Mouse (Mus musculus) cerebellum, adult 2 months (tissue): ENCODE data around the gene Svs5. TPM values are rescaled to one million over a fixed set of nuclear protein-coding genes. Genes with fewer than 3 reads are reported as not detected.
"Not testable (repeated sequence)": the region's sequence is repeated elsewhere in the genome, so short reads cannot be mapped to it uniquely, and the experiment has no call there.

Experiments
- DNase-seq, 2 experiments: peaks; one replicate each; pipeline ENCODE4 v3.0.0; 2021
- H3K27ac ChIP-seq: fragments of 200-500 bp; 2 replicates; pipeline ENCODE4 v1.5.1; 2012; ENCODE audit warnings: low read length, control low read depth, inconsistent platforms; ENCODE audit not compliant: insufficient read depth
- H3K27me3 ChIP-seq: fragments of 200-500 bp; 2 replicates; pipeline ENCODE4 v1.6.1; 2012; ENCODE audit warnings: inconsistent platforms, mild to moderate bottlenecking, low read length, moderate library complexity; ENCODE audit not compliant: control insufficient read depth, insufficient read depth
- H3K4me1 ChIP-seq: fragments of 200-500 bp; 2 replicates; pipeline ENCODE4 v1.6.1; 2011; ENCODE audit warnings: low read length; ENCODE audit not compliant: control insufficient read depth, insufficient read depth
- H3K4me3 ChIP-seq: fragments of 200-500 bp; replicated peaks from 2 replicates; pipeline ENCODE3; 2011; ENCODE audit warnings: mild to moderate bottlenecking, low read depth, low read length, control low read depth; ENCODE audit not compliant: insufficient read depth
- CTCF ChIP-seq: fragments of 200-500 bp; IDR thresholded peaks from 2 replicates; pipeline ENCODE4 v1.5.1; 2011; ENCODE audit warnings: low read depth, mild to moderate bottlenecking, control low read depth, low read length, moderate library complexity, borderline replicate concordance; ENCODE audit not compliant: insufficient read depth
- POLR2A ChIP-seq: fragments of 200-500 bp; IDR thresholded peaks from 2 replicates; pipeline ENCODE4 v1.6.1; 2011; ENCODE audit warnings: low read length, control low read depth, borderline replicate concordance; ENCODE audit not compliant: insufficient read depth
- WGBS: fragments of 180-500 bp; shearing (Covaris S2); methylation state at CpG from one replicate; pipeline ENCODE4 v1.1.7; 2018; 5-methylcytosine and 5-hydroxymethylcytosine counted together
- polyA plus RNA-seq: library from polyadenylated mRNA; depleted of rRNA; stranded (reverse); fragments of >200 nt; gene quantifications from 2 replicates; pipeline ENCODE4 v1.2.3, GENCODE M21; 2012; rRNA removed

Svs5 gene
- polyA plus RNA-seq = 0.20 TPM in 1 of 2 replicates, not detected in the other

- H3K4me1 ChIP-seq, DNase-seq, H3K27me3 ChIP-seq, H3K4me3 ChIP-seq, H3K27ac ChIP-seq: not testable (repeated sequence)
- 69% methylated on average over 3 of the region's 3 CpGs for WGBS
These were observed at the start of gene Svs5 for GRCm38 (mm10) chr2:164332440-164332839. Gene Svs5 (plus strand): TSS chr2:164332740.

DNA sequence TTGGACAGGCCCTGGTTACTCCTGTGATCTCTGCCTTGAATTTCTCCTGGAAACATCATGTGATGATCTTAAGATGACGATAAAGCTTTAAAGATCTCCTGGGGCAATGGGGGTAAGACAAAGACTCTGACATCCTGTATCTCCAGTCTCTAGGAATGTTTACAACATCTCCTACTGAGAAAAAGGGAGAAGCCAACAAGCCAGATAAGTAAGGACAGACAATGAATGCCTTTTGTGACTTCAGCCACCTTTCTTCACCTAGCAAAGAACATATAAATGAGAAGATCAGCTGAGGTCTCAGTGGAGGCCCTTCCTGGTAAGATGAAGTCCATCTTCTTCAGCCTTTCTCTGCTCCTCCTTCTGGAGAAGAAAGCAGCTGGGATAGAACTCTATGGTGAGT is 43.6 kb upstream of the Svs5 start, which contains the start of gene Svs3a:
Svs3a (plus strand) TSS at position 301 of the 400 bp plus-strand sequence.
- not testable (repeated sequence) for DNase-seq, H3K27ac ChIP-seq, H3K4me3 ChIP-seq, H3K27me3 ChIP-seq, H3K4me1 ChIP-seq
- WGBS = 79% methylated on average over 1 of the region's 1 CpGs

- Histone ChIP-seq H3K4me3 (no peak overlapping the region), H3K27me3 (no peaks in the 10 kb centered on the region), H3K4me1 (no peaks in the 10 kb centered on the region), H3K27ac (no peak overlapping the region)
- TF ChIP-seq CTCF (no peak), POLR2A (no peak)
- DNase-seq = no peak
- 83% methylated on average over 5 of the region's 5 CpGs for WGBS
These were observed 19.9 kb upstream of the Svs5 start for GRCm38 (mm10) chr2:164312599-164312998.

GRCm38 (mm10) chr2:164315460-164315859 is 17.1 kb upstream of the Svs5 start:
- not testable (repeated sequence) for DNase-seq, H3K4me1 ChIP-seq, H3K4me3 ChIP-seq, H3K27ac ChIP-seq, H3K27me3 ChIP-seq

DNA sequence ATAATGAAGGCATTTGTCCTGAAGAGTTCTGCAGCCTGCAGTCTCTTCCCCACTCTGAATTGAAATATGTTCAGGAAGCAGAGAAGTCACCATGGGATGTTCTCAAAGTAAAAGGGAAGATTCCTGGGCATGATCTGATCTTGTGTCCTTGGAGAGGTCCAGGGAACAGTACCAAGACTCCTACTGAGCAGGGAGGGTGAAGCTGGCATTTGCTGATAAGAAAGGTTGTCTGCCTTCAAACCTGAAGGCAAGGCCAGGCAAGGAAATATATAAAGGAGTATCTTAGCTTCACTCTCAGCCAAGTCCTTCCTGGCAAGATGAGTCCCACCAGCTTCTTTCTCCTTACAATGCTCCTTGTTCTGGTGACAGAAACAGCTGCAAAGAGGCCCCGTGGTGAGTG is 16.1 kb upstream of the Svs5 start, which contains the start of gene Svs6:
Svs6 (plus strand) TSS at position 301 of the 400 bp plus-strand sequence.
- DNase-seq = not testable (repeated sequence)
- 69% methylated on average over 1 of the region's 1 CpGs for WGBS

GRCm38 (mm10) chr2:164320983-164321382 is 11.6 kb upstream of the Svs5 start:
- no peak overlapping the region for H3K27ac ChIP-seq
- no peak overlapping the region for H3K4me3 ChIP-seq
- H3K27me3 ChIP-seq = no peaks in the 10 kb centered on the region
- DNase-seq = no peak
- TF ChIP-seq CTCF = no peak
- WGBS = 85% methylated on average over 6 of the region's 6 CpGs
- H3K4me1 ChIP-seq = no peaks in the 10 kb centered on the region

More for the DNA sequence above, 16.1 kb upstream of the Svs5 start, which contains the start of gene Svs6:
- H3K27me3 ChIP-seq, H3K4me3 ChIP-seq, H3K4me1 ChIP-seq, H3K27ac ChIP-seq: not testable (repeated sequence)

DNA sequence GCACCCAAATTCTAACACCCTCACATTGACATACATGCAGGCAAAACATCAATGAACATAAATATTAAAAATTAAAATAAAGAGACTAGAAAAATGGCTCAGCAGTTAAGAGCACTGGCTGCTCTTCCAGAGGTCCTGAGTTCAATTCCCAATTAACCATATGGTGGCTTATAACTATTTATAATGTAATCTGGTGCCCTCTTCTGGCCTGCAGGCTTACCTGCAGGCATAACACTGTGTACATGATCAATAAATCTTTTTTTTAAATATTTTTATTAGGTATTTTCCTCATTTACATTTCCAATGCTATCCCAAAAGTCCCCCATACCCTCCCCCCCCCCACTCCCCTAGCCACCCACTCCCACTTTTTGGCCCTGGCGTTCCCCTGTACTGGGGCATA is 11.2 kb downstream of the Svs5 start:
- not testable (repeated sequence) for H3K27me3 ChIP-seq, H3K4me3 ChIP-seq, H3K4me1 ChIP-seq, DNase-seq, H3K27ac ChIP-seq
- whole genome bisulfite sequencing = 74% methylated on average over 1 of the region's 1 CpGs

DNA sequence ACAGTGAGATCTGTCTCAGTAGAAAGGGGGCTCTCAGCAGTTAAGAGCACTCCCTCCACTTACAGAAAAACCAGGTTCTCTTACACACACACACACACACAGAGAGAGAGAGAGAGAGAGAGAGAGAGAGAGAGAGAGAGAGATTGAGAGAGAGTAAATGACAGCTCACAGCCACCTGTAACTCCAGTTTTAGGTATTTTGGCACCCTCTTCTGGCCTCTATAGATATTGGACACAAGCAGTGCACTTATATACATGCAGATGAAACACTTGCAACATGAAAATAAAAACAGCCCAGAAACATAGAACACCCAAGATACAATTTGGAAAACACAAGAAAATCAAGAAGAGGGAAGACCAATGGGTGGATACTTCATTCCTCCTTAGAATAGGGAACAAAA is 15.2 kb downstream of the Svs5 start:
- not testable (repeated sequence) for H3K27ac ChIP-seq, H3K4me3 ChIP-seq, DNase-seq, H3K27me3 ChIP-seq, H3K4me1 ChIP-seq

DNA sequence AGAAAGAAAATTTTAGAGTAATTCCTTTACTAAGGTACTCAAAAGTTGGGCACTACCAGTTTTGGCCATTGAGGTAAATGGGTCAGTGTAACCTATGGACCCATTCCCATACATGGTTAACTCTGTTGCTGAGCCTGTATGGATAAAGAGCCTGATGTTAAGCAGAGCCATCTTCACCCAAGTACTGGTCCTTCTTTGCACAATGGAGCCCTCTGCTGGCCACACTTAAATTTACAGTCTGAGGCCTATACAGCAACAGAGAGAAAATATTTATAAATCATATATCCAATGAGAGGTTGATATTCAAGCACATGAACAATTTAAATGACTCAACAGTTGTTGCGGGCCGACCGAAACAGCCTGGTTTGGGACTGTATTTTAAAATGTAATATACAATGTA is 16.4 kb downstream of the Svs5 start:
- 95% methylated on average over 3 of the region's 3 CpGs for WGBS
- TF ChIP-seq CTCF (peak; percentile 21; the same call in 1 of the 2 replicates), POLR2A (no peak)
- DNase-seq = peak in 1 of 2 experiments; percentile 16

More for the DNA sequence above, 16.4 kb downstream of the Svs5 start:
- no peak overlapping the region for H3K27ac ChIP-seq
- no peaks in the 10 kb centered on the region for H3K27me3 ChIP-seq
- H3K4me1 ChIP-seq = no peaks in the 10 kb centered on the region
- H3K4me3 ChIP-seq = no peak overlapping the region
